Mouse (Mus musculus): ENCODE data around the gene Dgkq.

Gene Dgkq

GRCm38 (mm10) chr5:108668977-108669936 lies at the start of gene Dgkq:
Gene Dgkq, minus strand, starts transcription at chr5:108669672.
- DNase-seq (ENCODE audit: low spot score in 2 of 2), result peak; percentile 93

- peak; percentile 37 to 49 for DNase-seq (ENCODE audit: low spot score in 2 of 2)
Observed at GRCm38 (mm10) chr5:108718051-108718450, 48.6 kb upstream of the Dgkq start.

DNA sequence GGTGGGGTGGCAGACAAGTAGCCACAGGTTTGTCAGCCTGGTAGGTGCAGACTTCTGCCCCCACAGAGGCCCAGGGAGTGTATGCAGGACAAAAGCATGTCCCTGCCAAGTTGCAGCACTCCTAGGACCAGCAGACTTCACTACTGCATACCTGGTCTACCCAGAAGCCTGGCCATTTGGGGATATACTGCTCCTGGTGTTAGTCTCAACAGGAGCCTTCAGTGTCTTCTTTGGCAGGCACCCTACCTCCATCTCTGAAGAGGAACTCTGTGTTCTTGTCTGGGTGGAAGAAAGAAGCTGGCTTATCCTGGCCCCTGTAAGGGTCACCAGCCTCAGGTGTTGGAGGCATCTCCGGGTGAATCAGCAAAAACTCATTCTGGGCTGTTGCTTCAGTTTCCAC lies 46.5 kb upstream of the Dgkq start:
- peak in 1 of 2 experiments; percentile 15 for DNase-seq (ENCODE audit: low spot score in 2 of 2)

GRCm38 (mm10) chr5:108714149-108714548 lies 44.7 kb upstream of the Dgkq start:
- peak; percentile 73 to 83 for DNase-seq (ENCODE audit: low spot score in 2 of 2)

DNA sequence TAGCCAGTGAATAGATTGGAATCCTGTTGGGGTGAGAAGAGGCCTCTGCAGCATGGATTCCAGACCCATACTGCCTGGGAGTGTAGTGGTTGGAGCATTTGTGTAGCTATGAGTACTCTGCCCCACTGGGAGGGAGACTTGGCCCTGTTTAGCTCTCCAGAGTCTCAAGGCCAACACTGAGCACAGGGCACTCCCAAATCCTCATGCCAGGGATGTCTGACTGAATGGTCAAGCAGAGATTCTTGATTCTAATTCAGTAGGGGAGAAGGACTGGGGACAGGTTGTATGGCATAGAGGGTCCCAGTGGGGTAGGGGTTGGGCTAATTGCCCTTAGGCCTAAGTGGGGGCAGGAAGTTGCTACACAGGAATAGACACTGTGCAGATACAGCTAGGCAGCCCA lies 44.2 kb upstream of the Dgkq start:
- no peak for DNase-seq (ENCODE audit: low spot score in 2 of 2)

DNA sequence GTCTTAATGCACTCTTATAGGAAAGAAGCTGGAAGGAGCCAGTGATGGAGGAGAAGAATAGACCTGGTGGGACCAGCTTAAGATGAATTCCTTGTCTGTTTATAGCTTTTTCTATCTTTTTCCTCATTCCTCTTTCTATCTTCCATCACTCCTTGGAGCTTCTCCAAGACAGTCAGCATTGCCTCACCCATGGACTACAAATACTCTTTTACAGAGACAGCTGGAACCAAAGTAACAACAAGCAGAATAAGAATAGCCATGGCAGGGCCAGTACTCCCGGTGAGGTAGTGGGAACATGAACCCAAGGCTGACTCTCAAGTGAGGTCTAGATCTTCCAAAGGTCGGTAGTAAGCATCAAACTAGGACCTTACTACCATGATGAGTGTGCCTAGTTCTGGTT lies 43.6 kb upstream of the Dgkq start:
- no peak for DNase-seq (ENCODE audit: low spot score in 2 of 2)

GRCm38 (mm10) chr5:108711968-108712367 lies 42.5 kb upstream of the Dgkq start:
- DNase-seq (ENCODE audit: low spot score in 2 of 2), result no peak

- DNase-seq (ENCODE audit: low spot score in 2 of 2), result no peak
Observed at GRCm38 (mm10) chr5:108708981-108709731, 39.7 kb upstream of the Dgkq start.

GRCm38 (mm10) chr5:108708419-108708818 lies 38.9 kb upstream of the Dgkq start:
- no peak for DNase-seq (ENCODE audit: low spot score in 2 of 2)

- DNase-seq (ENCODE audit: low spot score in 2 of 2), result no peak
Observed at GRCm38 (mm10) chr5:108707758-108708157, 38.3 kb upstream of the Dgkq start.

DNA sequence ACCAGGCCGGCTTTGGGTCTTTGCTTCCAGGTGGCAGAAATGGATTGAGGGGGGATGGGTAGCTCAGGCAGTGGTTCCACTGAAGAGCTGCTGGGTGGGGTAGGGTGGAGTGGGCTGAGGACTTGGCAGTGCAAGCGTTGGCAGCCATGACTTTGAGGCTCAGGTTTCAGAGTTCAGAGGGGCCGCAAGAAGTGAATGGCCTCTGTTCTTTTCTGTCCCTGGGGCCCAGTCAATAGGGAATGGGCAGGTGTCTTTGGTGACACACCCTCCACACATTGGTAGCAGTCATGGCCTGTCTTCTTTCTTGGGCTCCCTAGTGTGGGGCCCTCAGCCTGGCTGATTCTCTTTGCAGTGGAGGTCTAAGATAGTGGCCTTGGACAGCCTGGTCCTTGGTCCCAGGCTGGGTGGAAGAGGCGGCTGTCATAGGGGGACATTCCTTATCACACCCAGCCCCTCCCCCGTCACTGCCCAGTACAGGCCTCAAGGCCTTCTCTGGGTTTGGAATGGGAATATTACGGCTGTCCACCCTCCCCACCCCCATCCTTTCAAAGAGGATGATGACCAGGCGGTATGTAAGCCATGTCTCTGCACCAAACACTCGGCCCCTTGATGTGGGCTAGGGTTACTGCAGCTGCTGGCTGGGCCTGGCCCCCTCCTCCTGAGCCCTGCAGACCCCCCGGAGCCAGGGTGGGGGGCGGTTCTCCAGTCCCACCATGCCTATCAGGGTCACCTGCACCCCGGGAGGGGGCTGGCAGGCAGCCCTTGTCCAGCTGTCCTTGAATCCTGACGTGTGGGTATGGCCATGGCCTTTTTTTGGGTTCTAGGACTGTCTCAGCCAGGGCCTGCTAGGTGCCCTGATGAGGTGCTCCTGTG lies 34.5 kb upstream of the Dgkq start:
- no peak for DNase-seq (ENCODE audit: low spot score in 2 of 2)

- no peak for DNase-seq (ENCODE audit: low spot score in 2 of 2)
Observed at GRCm38 (mm10) chr5:108701341-108702021, 32.0 kb upstream of the Dgkq start.

DNA sequence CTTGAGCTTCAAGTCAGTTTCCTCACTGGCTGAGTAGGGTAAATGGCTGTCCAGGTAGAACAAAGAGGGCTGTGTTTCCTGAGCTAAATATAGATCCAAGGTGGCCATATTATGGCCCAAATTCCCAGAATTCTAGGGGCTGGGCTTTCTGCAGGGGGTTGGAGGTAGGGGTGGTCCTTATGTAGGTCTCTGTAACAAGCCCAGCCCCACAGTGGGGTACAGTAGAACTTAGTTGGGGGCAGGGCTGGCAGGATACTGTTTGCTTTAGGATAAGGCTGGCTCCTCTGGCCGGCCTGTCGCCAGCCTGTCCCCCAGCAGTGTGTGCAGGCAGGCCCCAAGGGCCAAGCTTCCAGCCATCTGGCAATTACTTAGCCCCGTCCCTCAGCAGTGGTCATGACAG lies 30.9 kb upstream of the Dgkq start:
- DNase-seq (ENCODE audit: low spot score in 2 of 2), result no peak

GRCm38 (mm10) chr5:108697341-108697753 lies 27.9 kb upstream of the Dgkq start:
- peak; percentile 85 to 87 for DNase-seq (ENCODE audit: low spot score in 2 of 2)

GRCm38 (mm10) chr5:108696542-108696941 lies 27.1 kb upstream of the Dgkq start:
- DNase-seq (ENCODE audit: low spot score in 2 of 2), result no peak

DNA sequence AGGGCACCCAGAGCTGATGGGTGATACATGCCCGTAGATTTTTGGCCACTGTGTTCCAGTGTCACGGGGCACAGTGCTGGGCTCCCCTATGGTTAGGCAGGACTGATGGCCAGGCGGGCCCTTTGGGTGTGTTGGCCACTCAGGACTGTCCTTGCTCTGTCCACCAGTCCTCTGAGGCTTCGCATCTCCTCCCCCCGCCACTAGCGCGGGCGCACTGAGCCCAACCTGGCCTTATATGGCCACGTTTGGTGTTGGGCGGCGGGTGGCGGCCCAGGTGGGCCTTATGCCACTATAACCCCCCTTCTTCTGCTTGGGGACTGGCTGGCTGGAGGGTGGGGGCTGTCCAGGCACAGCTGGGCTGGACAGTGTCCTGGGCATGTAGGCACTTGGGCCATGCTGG lies 26.4 kb upstream of the Dgkq start:
- DNase-seq (ENCODE audit: low spot score in 2 of 2), result no peak

GRCm38 (mm10) chr5:108694352-108695261 lies 25.1 kb upstream of the Dgkq start:
- DNase-seq (ENCODE audit: low spot score in 2 of 2), result peak in 1 of 2 experiments; percentile 51

DNA sequence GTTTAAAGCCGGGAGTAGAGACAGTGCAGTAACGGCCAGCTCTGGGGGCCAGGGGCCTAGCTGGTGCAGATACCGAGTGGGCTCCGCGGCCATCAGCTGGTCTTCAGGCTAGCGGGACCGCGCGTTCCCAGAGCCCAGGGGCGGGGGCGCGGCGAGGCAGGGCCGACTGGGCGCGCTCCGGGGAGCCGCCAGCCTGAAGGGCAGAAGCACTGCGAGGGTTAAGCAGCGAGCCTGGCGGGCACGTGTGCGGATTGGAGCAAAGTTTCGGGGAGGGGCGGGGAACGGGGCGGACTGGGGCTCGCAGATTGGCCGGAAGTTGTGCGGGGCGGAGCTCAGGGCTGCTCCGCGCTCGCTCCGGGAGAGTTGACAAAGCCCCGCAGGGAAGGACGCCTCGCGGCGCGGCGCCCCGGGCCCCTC lies 24.4 kb upstream of the Dgkq start:
- peak; percentile 89 to 92 for DNase-seq (ENCODE audit: low spot score in 2 of 2)

DNA sequence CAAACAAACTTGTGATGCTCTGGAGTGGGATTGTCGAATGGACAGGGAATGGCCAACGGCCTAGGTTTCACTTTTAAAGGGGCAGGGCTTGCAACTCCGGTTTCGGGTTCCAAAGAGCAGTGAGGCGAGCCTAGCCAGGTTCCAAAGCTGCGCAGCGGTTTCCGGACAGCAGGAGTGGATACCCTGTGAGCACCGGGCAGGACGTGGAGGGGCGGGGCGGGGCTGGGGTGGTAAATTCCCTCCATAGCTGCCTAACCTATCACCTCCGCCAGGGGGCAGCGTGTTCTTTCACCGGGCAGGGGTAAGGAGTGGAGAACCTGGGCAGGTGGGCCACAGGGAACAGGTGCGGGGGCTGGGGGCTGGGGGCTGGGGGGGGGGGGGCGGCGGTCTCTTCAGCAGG lies 22.8 kb upstream of the Dgkq start, which contains the start of gene Fgfrl1:
Fgfrl1 (plus strand) TSS at position 112 of the 400 bp plus-strand sequence.
- peak in 1 of 2 experiments; percentile 43 for DNase-seq (ENCODE audit: low spot score in 2 of 2)

DNA sequence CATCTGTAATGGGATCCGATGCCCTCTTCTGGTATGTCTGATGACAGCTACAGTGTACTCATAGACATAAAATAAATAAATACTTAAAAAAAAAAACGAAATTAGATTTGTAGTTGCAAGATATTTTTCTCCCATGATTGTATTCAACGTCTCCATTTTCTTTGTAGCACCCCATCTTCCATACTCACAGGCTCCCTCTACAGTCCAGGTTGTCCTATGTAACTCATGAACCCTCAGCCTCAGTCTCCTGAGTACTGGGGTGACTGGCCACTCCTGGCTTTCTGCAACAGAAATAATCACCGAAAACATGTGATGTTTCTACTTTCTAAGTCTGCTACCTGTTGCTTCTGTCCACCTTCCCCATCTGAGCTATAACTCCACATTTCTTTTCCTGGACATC lies 21.7 kb upstream of the Dgkq start:
- no peak for DNase-seq (ENCODE audit: low spot score in 2 of 2)

Data from right cerebral cortex, postnatal 10 days (tissue).